Mouse (Mus musculus) hindbrain, embryonic 11.5 days (tissue): ENCODE data around the gene Cadps. TPM values are rescaled to one million over a fixed set of nuclear protein-coding genes. Genes with fewer than 3 reads are reported as not detected.
"Not testable (repeated sequence)": the region's sequence is repeated elsewhere in the genome, so short reads cannot be mapped to it uniquely, and the experiment has no call there.

Source experiments
- ATAC-seq: fragments of 200-750 bp; cut with Nextera tagmentation; 2 replicates; pipeline ENCODE4 v1.8.0; 2017; ENCODE audit warnings: mild to moderate bottlenecking, moderate TSS enrichment, moderate library complexity; ENCODE audit not compliant: low FRiP score
- DNase-seq: peaks from one replicate; pipeline ENCODE4 v3.0.0-alpha.2; 2015; ENCODE audit warnings: low spot score
- H3K27ac ChIP-seq: fragments of 300-500 bp; sonication (generic); 2 replicates; pipeline ENCODE4 v1.5.1; 2014; ENCODE audit warnings: mild to moderate bottlenecking, low read depth, low read length
- H3K27me3 ChIP-seq: fragments of 300-500 bp; sonication (generic); 2 replicates; pipeline ENCODE4 v1.6.1; 2014; ENCODE audit warnings: mild to moderate bottlenecking, low read length, moderate library complexity, mixed read lengths; ENCODE audit not compliant: control insufficient read depth, insufficient read depth
- H3K36me3 ChIP-seq: fragments of 300-500 bp; sonication (generic); 2 replicates; pipeline ENCODE4 v1.6.1; 2014; ENCODE audit warnings: mild to moderate bottlenecking, low read length, moderate library complexity, mixed read lengths; ENCODE audit not compliant: control insufficient read depth, insufficient read depth
- H3K4me1 ChIP-seq: fragments of 300-500 bp; sonication (generic); replicated peaks from 2 replicates; pipeline ENCODE4 v1.6.1; 2014; ENCODE audit warnings: low read length, mixed read lengths; ENCODE audit not compliant: control insufficient read depth, insufficient read depth
- H3K4me2 ChIP-seq: fragments of 300-500 bp; sonication (generic); replicated peaks from 2 replicates; pipeline ENCODE4 v1.6.1; 2014; ENCODE audit warnings: mild to moderate bottlenecking, low read depth, low read length
- H3K4me3 ChIP-seq: fragments of 300-500 bp; sonication (generic); 2 replicates; pipeline ENCODE4 v1.5.1; 2014; ENCODE audit warnings: low read depth, low read length
- H3K9ac ChIP-seq: fragments of 300-500 bp; sonication (generic); 2 replicates; pipeline ENCODE4 v1.6.1; 2014; ENCODE audit warnings: low read depth, low read length
- H3K9me3 ChIP-seq: fragments of 300-500 bp; sonication (generic); 2 replicates; pipeline ENCODE4 v1.6.1; 2016; ENCODE audit warnings: low read length; ENCODE audit not compliant: control insufficient read depth
- WGBS: fragments of 180-500 bp; shearing (Covaris S2); extraction: QIAGEN DNeasy Blood & Tissue Kit; methylation state at CpG from one replicate; pipeline ENCODE4 v1.1.7; 2014; 5-methylcytosine and 5-hydroxymethylcytosine counted together
- polyA plus RNA-seq: library from polyadenylated mRNA; unstranded; fragments of >200 nt; fragmentation: Nextera tagmentation; extraction: Ambion mirVana; gene quantifications from 2 replicates; pipeline ENCODE4 v1.2.1, GENCODE M21; 2014

Cadps gene
- polyA plus RNA-seq, 1 experiment from 2014 or later, result 24.3 TPM

DNA sequence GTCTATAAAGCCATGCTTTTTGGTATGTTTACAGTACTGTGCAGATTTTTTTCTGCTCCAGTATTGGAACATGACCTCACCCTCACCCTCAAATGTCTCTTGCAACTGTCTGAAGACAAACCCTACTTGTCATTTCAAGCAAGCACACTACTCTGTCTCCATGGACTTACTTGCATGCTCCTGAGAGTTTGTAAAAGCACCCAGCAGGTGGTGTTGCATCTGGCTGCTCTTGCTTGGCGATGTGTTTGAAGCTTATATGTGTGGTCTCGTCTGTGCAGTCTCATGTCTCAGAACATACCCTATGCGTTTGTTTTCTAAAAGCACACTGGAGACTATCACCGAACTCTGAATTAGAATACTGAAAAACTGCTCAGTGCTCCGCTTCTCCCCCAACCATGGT, 241.2 kb downstream of the Cadps start:
- ATAC-seq (no peak), DNase-seq (no peak)
- H3K4me1 ChIP-seq, result no peaks in the 10 kb centered on the region
- H3K9me3 ChIP-seq, result no peaks in the 10 kb centered on the region
- no peak overlapping the region for H3K27ac ChIP-seq
- H3K4me3 ChIP-seq, result no peak overlapping the region
- H3K4me2 ChIP-seq, result no peak overlapping the region
- no peaks in the 10 kb centered on the region for H3K27me3 ChIP-seq
- WGBS, result 74% methylated on average over 5 of the region's 5 CpGs
- no peaks in the 10 kb centered on the region for H3K36me3 ChIP-seq
- no peak overlapping the region for H3K9ac ChIP-seq

DNA sequence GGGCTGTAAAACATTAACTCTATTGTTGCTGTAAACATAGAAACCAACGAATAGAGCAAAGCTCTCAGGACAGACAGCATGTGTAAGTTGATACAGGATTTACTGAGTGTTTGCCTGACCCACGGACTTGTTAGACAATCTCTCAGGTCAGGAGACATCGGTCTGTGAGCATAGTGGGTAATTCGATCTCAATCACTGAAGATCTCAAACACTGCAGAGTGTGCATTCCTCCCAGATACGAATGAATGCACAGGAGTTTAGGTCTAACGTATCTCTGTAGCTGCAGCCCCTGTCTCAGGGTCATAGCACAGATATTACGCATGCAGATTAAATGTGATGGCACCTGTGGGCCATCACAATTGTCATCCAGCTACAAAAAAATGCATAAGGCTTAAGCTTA, 242.1 kb downstream of the Cadps start:
- 34% methylated on average over 7 of the region's 7 CpGs for WGBS

DNA sequence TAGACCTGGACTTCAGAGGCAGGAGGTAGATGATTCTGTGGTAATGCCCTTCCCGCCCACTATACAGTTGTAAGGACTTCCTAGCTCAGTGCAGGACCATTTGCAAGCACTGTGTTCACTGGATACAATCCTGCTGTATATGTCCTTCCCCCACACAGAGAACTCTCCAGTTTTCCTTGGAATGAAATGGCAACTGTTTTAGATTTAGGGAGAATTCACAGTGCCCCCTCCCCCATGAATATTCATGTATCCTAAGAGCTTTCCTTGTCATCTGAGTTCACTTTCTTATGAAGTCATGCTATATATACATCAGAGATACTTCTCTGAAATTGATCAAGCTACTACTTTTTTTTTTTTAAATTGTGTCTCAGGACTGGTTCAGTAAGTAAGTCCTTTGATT, 244.7 kb downstream of the Cadps start:
- H3K27ac ChIP-seq, result no peak overlapping the region
- DNase-seq (no peak), ATAC-seq (no peak)
- 77% methylated on average over 1 of the region's 1 CpGs for WGBS
- no peak overlapping the region for H3K9ac ChIP-seq
- no peaks in the 10 kb centered on the region for H3K4me1 ChIP-seq
- no peaks in the 10 kb centered on the region for H3K27me3 ChIP-seq
- H3K4me2 ChIP-seq, result no peak overlapping the region
- H3K36me3 ChIP-seq, result no peaks in the 10 kb centered on the region
- no peaks in the 10 kb centered on the region for H3K9me3 ChIP-seq
- H3K4me3 ChIP-seq, result no peak overlapping the region

More for the DNA sequence above, 242.1 kb downstream of the Cadps start:
- no peak overlapping the region for H3K4me2 ChIP-seq
- no peaks in the 10 kb centered on the region for H3K36me3 ChIP-seq
- H3K4me3 ChIP-seq, result no peak overlapping the region
- no peaks in the 10 kb centered on the region for H3K4me1 ChIP-seq
- no peak for DNase-seq
- H3K9me3 ChIP-seq, result no peaks in the 10 kb centered on the region
- no peaks in the 10 kb centered on the region for H3K27me3 ChIP-seq
- H3K27ac ChIP-seq, result no peak overlapping the region
- H3K9ac ChIP-seq, result no peak overlapping the region
- no peak for ATAC-seq

DNA sequence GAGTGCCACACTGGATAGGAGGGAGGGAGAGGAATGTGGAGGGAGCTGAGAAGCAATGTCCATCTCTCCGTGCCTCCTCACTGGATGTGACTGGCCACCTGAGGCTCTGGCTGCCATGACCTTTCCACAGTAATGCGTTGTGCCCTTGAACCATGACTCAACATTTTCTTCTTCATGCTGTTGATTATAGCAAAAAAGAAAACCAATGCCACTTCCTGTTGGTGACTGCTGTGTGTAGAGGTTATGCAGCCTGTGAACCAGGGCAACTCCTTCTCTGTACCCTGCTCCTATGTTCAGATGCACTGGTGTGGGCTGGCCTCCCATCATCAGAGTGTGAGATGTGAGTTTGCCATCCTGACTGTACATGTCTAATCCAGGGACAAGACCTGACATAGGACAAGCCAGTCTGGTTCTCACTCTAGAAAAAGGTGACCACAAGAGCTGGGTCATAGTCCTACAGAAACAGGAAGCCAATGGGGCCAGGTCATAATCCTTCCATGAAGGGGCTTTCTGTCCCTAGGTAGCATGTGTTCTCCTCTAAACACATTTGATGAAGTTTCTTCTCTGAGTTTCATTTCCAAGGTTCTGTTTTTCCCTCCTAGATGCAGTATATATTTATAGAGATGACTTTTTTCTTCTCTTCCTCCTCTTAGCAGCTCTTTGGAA, 245.3 kb downstream of the Cadps start:
- H3K9me3 ChIP-seq, result no peaks in the 10 kb centered on the region
- no peaks in the 10 kb centered on the region for H3K27me3 ChIP-seq
- no peak overlapping the region for H3K4me2 ChIP-seq
- DNase-seq, result no peak
- H3K36me3 ChIP-seq, result no peaks in the 10 kb centered on the region
- H3K27ac ChIP-seq, result no peak overlapping the region
- no peaks in the 10 kb centered on the region for H3K4me1 ChIP-seq
- no peak overlapping the region for H3K4me3 ChIP-seq
- ATAC-seq, result no peak
- 64% methylated on average over 2 of the region's 2 CpGs for WGBS
- no peak overlapping the region for H3K9ac ChIP-seq

DNA sequence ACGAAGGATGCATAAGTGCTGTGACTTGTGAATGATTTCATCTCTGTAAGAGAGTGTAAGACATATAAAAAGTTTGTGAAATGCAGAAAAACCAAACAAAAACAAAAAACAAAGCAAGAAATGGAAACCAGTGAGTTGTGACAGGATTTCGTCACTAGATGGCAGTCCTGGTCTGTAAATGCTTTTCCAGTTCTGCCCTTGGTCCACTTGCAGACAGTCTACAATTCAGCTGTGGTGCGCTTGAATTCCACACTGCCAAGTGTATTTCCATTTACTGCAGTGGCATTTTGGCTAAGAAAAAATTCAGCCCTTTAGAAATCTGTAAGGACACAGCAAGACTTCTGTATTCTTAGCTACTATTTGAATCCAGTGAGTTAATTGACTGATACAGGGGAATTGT, 247.8 kb downstream of the Cadps start:
- Histone ChIP-seq H3K4me1 (no peaks in the 10 kb centered on the region), H3K9ac (no peak overlapping the region), H3K9me3 (no peaks in the 10 kb centered on the region), H3K4me3 (no peak overlapping the region), H3K4me2 (no peak overlapping the region), H3K27me3 (no peaks in the 10 kb centered on the region), H3K27ac (no peak overlapping the region), H3K36me3 (no peaks in the 10 kb centered on the region)
- ATAC-seq, result no peak
- DNase-seq, result peak; percentile 77
- 28% methylated on average over 3 of the region's 3 CpGs for WGBS

DNA sequence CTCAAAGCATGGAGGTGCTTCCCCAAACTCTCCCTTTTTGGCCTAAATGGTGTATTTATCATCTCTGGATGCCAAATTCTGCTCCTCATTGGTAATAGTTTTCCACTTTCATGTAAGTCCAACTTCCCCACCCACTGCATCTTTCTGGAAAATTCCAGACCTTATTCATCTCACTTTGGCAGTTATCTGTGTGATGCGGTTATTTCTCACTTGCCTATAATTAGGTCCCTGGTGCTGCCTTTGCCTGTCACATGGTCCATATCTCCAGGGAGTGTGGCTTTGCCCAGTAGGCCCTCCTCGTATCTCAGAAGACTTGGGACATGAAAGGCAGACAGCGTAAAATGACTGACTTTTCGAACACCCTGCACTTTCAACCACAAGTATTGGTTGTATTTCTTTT, 248.5 kb downstream of the Cadps start:
- Histone ChIP-seq H3K27me3 (no peaks in the 10 kb centered on the region), H3K9me3 (no peaks in the 10 kb centered on the region), H3K4me2 (no peak overlapping the region), H3K36me3 (no peaks in the 10 kb centered on the region), H3K9ac (no peak overlapping the region), H3K4me3 (no peak overlapping the region), H3K27ac (no peak overlapping the region), H3K4me1 (no peaks in the 10 kb centered on the region)
- 80% methylated on average over 4 of the region's 4 CpGs for WGBS
- ATAC-seq (no peak), DNase-seq (no peak)

DNA sequence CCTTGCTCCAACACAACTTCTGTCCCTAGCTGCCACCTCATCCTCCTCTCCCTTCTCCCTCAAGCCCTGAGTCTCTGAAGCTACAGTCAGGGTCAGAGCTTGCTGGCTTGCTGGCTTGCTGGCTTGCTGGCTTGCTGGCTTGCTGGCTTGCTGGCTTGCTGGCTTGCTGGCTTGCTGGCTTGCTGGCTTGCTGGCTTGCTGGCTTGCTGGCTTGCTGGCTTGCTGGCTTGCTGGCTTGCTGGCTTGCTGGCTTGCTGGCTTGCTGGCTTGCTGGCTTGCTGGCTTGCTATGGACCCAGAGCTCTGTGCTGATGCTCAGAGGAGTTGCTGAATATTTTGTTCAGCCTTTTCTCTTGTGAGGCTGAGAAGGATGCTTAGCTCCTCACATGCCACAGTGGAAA, 261.1 kb downstream of the Cadps start:
- H3K27me3 ChIP-seq, ATAC-seq, H3K4me2 ChIP-seq, H3K4me1 ChIP-seq, H3K4me3 ChIP-seq, DNase-seq, H3K9me3 ChIP-seq, H3K9ac ChIP-seq, H3K27ac ChIP-seq, H3K36me3 ChIP-seq: not testable (repeated sequence)

DNA sequence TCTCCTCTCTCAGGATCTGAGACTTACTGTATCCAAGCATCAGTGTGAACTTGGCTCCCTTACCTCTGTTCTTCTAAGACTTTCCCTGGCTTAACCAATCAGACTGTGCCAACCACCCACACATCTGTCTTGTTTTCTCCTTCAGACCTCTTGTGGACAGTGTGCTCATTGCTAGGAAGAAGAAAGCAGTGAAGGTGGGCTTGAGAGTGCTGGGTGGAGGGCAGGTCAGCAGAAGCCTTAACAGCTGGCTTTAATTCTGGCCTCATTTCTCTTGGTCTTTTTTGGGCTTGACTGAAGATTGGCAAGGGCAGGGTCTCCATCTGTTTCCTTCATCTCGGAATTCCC, 262.7 kb downstream of the Cadps start:
- Histone ChIP-seq H3K36me3 (no peaks in the 10 kb centered on the region), H3K4me3 (no peak overlapping the region), H3K4me1 (no peaks in the 10 kb centered on the region), H3K9me3 (no peaks in the 10 kb centered on the region), H3K9ac (no peak overlapping the region), H3K27ac (no peak overlapping the region), H3K27me3 (no peaks in the 10 kb centered on the region), H3K4me2 (no peak overlapping the region)
- peak; percentile 41; the same call in 1 of the 2 replicates for ATAC-seq
- no peak for DNase-seq
- WGBS, result 61% methylated on average over 1 of the region's 1 CpGs

DNA sequence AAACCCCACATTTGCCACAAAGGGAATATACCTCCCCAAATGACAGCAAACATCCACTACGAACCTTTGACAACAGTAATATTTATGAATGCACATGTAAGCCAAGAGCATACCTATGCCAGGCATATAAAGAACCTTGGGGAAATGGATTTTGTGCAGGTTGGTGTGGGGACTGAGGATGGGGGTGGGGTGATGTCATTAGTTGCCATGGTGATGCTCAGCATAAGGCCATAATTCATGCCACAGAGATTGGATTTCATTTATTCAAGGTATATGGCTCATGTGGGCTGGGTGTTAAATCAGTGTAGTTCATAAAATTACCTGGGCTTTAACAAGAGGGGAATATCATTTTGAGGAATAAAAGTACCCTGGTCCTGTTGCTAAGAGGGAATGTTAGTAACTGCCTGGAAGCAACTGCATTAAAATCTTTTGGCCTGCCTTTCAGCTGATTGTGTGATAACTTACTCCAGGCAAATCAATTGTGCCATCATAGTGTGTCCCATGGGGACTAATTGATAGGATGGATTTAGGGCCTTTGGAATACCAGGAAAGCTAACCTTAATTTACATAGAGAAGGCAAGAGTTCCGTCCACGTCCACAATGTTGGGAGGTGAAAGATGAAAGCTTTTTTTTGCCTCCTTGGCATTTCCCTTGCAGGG, 263.2 kb downstream of the Cadps start:
- no peaks in the 10 kb centered on the region for H3K9me3 ChIP-seq

More for the DNA sequence above, 263.2 kb downstream of the Cadps start:
- no peak overlapping the region for H3K4me2 ChIP-seq
- DNase-seq (peak; percentile 25), ATAC-seq (peak; percentile 81)
- WGBS, result 68% methylated on average over 3 of the region's 3 CpGs
- H3K4me1 ChIP-seq, result no peaks in the 10 kb centered on the region
- H3K36me3 ChIP-seq, result no peaks in the 10 kb centered on the region
- H3K4me3 ChIP-seq, result no peak overlapping the region
- no peak overlapping the region; the same call in 1 of the 2 replicates for H3K27ac ChIP-seq
- no peaks in the 10 kb centered on the region for H3K27me3 ChIP-seq
- H3K9ac ChIP-seq, result no peak overlapping the region
